In the genomic region with DNA sequence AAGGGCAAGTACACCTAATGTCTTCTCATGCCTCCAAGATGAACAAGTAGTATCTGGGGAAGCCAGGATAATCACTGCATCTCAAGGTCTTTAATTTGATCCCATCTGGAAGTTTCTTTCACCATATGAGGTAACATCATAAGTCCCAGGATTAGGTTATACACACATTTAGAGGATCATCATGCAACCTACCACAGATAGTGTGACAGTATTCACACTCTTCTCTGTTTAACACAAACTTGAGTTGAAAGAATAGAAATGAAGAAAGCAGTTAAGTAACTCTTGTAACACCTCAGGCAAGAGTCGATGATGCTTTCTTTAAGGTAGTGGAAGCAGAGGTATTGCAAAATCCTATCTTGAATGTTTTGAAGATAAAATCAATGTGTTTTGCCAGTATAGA, we compare ENCODE assay signal across 14 mouse cellular contexts.
DNase-seq lines count a peak whose midpoint lies in the region.
"Had no signal": no experiment of that assay in that cellular context is flagged by ENCODE, and none has a peak within 500 bp of the region (broad histone marks: within the 10 kb centered on the region; RNA-seq: fewer than 3 reads in every experiment).

No protein-coding gene starts in this region.

- peak; percentile 50 for DNase-seq in fat pad, adult 2 months (ENCODE audit: extremely low read depth, low read depth, low spot score)
- peak; percentile 61 for DNase-seq in gonadal fat pad, adult 2 months (ENCODE audit: low read depth)
- DNase-seq in kidney, adult 11 months: no peak
- DNase-seq in left cerebral cortex, adult 11 months (ENCODE audit: low spot score): no peak
- DNase-seq: adrenal gland, adult 2 months; adrenal gland, adult 8-10 months; adrenal gland, postnatal 10 days; adrenal gland, postnatal 14 days; adrenal gland, postnatal 25 days; adrenal gland, postnatal 36 days; B cell, adult 2 months; cerebellum, adult 11 months; cerebellum, adult 11-12 months; cerebellum, adult 18-20 months had no signal

Comparison
In these comparisons a context has a peak if more than half of its experiments do, and no peak if none do; other contexts are left out.
1. DNase-seq: peak in fat pad, adult 2 months (single experiment) and gonadal fat pad, adult 2 months (single experiment); none in kidney, adult 11 months (single experiment) and left cerebral cortex, adult 11 months (single experiment).